Mouse (Mus musculus) olfactory bulb, adult 2 months (tissue): ENCODE data around the gene Tbc1d25.

Experiments
- CTCF ChIP-seq: fragments of 200-500 bp; IDR thresholded peaks from 2 replicates; pipeline ENCODE4 v1.5.1; 2012; ENCODE audit warnings: low read depth, mild to moderate bottlenecking, low read length, moderate library complexity; ENCODE audit not compliant: insufficient read depth
- POLR2A ChIP-seq: fragments of 200-500 bp; IDR thresholded peaks from 2 replicates; pipeline ENCODE4 v1.6.1; 2012; ENCODE audit warnings: mild to moderate bottlenecking, low read depth, low read length, moderate library complexity; ENCODE audit not compliant: insufficient read depth

DNA sequence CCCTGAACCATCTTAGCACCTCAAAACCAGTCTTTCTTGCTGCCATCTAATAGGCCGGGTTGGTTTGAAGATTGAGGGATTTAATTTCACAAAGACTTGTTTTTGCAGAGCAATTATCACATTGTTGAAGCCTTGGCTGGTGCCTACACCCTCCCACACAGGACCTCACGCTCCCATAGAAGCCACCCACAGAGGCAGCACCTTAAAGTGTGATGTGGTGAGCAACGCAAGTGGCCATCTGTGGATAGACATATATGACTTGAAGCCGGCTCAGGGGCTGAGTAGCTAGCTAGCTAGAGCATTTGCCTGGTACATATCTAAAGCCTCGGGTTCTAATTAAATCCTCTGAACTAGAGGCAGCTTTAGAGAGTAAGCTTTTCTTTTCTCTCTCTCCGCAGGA, 41.4 kb upstream of the Tbc1d25 start:
- TF ChIP-seq CTCF (no peak), POLR2A (no peak)
